Mouse (Mus musculus) ES-E14 (cell line): Measurements from ENCODE around the gene Clca1. TPM values are rescaled to one million over a fixed set of nuclear protein-coding genes. Genes with fewer than 3 reads are reported as not detected.

Source experiments
- DNase-seq: peaks from one replicate; pipeline ENCODE4 v3.0.0-alpha.2; 2013; ENCODE audit warnings: low read depth, low spot score
- H3K27ac ChIP-seq: 2 replicates; pipeline ENCODE4 v1.5.1; 2012; ENCODE audit warnings: low read depth, mild to moderate bottlenecking, low read length, moderate library complexity, mixed read lengths; ENCODE audit not compliant: poor library complexity, insufficient read depth, severe bottlenecking
- H3K36me3 ChIP-seq: 2 replicates; pipeline ENCODE4 v1.6.1; 2012; ENCODE audit warnings: mild to moderate bottlenecking, low read length, moderate library complexity, mixed read lengths; ENCODE audit not compliant: control insufficient read depth, poor library complexity, insufficient read depth, severe bottlenecking
- H3K4me1 ChIP-seq, 2 experiments: fragments of 150-350 bp in 1 of 2; sonication (generic) in 1 of 2; 2 replicates each; pipeline ENCODE4 v1.6.1; 2012; ENCODE audit warnings: low read length in 2 of 2, mild to moderate bottlenecking in 1 of 2, mixed read lengths in 1 of 2; ENCODE audit not compliant: control insufficient read depth in 2 of 2, insufficient read depth in 2 of 2, poor library complexity in 1 of 2
- H3K4me3 ChIP-seq, 2 experiments: fragments of 150-350 bp in 1 of 2; sonication (generic) in 1 of 2; 2 replicates each; pipeline ENCODE4 v1.5.1; 2012; ENCODE audit warnings: low read length in 2 of 2, low read depth in 1 of 2, mild to moderate bottlenecking in 1 of 2, mixed read lengths in 1 of 2; ENCODE audit not compliant: insufficient read depth in 1 of 2, poor library complexity in 1 of 2, severe bottlenecking in 1 of 2
- H3K9ac ChIP-seq: 2 replicates; pipeline ENCODE4 v1.6.1; 2012; ENCODE audit warnings: low read depth, mild to moderate bottlenecking, low read length, mixed read lengths; ENCODE audit not compliant: poor library complexity, insufficient read depth, severe bottlenecking
- H3K9me3 ChIP-seq: fragments of 150-350 bp; sonication (generic); 2 replicates; pipeline ENCODE4 v1.6.1; 2012; ENCODE audit warnings: low read depth, mild to moderate bottlenecking, low read length; ENCODE audit not compliant: control insufficient read depth, insufficient read depth
- CHD2 ChIP-seq: IDR thresholded peaks from 2 replicates; pipeline ENCODE4 v1.6.1; 2014; ENCODE audit warnings: mild to moderate bottlenecking, low read depth, low read length, inconsistent platforms
- HCFC1 ChIP-seq: IDR thresholded peaks from 2 replicates; pipeline ENCODE4 v1.6.1; 2012; ENCODE audit warnings: low read length, inconsistent platforms, borderline replicate concordance; ENCODE audit not compliant: insufficient read depth
- MAFK ChIP-seq: IDR thresholded peaks from 2 replicates; pipeline ENCODE4 v1.6.1; 2014; ENCODE audit warnings: mild to moderate bottlenecking, low read depth, low read length, inconsistent platforms; ENCODE audit not compliant: insufficient read depth
- ZC3H11A ChIP-seq: IDR thresholded peaks from 2 replicates; pipeline ENCODE4 v1.6.1; 2012; ENCODE audit warnings: low read depth, mild to moderate bottlenecking, inconsistent platforms, low read length, borderline replicate concordance
- ZNF384 ChIP-seq: IDR thresholded peaks from 2 replicates; pipeline ENCODE4 v1.6.1; 2012; ENCODE audit warnings: low read depth, low read length, inconsistent platforms
- in situ Hi-C, 2 experiments: fragments of 600-800 bp; cut with MboI; formaldehyde crosslinking; loops; one replicate each; pipeline ENCODE4 v1.15.1; 2025; ENCODE audit warnings: low sequenced_read_pairs in 2 of 2, inconsistent platforms in 1 of 2; ENCODE audit not compliant: unreplicated experiment in 2 of 2
- total RNA-seq: library from RNA; depleted of rRNA; stranded (reverse); fragments of 300-350 nt; gene quantifications from 2 replicates; pipeline ENCODE4 v1.2.3, GENCODE M21; 2012

Clca1 gene
- total RNA-seq, 1 experiment, result 0.09 TPM

DNA sequence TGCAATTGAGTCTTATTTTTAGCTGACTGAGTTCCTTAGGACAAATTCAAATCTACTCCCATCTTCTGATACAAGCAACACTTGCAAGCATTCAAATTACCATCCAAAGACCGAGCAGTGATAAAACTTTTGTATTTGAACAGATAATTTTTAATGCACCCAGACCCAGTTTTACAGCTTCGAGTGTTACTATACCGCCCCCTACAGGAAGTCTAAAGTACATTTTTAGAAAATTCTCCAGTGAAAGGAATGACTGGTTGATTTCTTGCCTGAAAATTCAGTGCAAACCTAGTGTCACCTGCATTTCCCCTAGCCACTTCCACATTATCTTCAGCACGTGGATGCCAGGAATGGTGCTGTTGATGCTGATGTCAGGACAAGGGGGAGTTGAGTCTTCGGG, 28.2 kb downstream of the Clca1 start:
- Histone ChIP-seq H3K9ac (no peak overlapping the region), H3K9me3 (no peaks in the 10 kb centered on the region), H3K27ac (no peak overlapping the region), H3K4me3 (no peak overlapping the region), H3K36me3 (no peaks in the 10 kb centered on the region), H3K4me1 (no peaks in the 10 kb centered on the region)
- no peak for DNase-seq
- no peak for TF ChIP-seq HCFC1
- TF ChIP-seq MAFK, result no peak
- no peak for TF ChIP-seq ZNF384
- no peak for TF ChIP-seq ZC3H11A
- TF ChIP-seq CHD2, result no peak
- in situ Hi-C loops, result loop anchor here in 1 of 2 experiments (25.0 kb wide), 1 partner anchor 167 kb away; the partner anchor contains the start of gene Clca3b

GRCm38 (mm10) chr3:145000912-145001311, 31.7 kb downstream of the Clca1 start:
- no peaks in the 10 kb centered on the region for H3K36me3 ChIP-seq
- H3K9ac ChIP-seq, result no peak overlapping the region
- no peaks in the 10 kb centered on the region for H3K4me1 ChIP-seq
- no peak for DNase-seq
- H3K9me3 ChIP-seq, result no peaks in the 10 kb centered on the region
- in situ Hi-C loops, result loop anchor here in 1 of 2 experiments (25.0 kb wide), 1 partner anchor 164 kb away; the partner anchor contains the start of gene Clca3b
- TF ChIP-seq CHD2 (no peak), ZC3H11A (no peak), HCFC1 (no peak), MAFK (no peak), ZNF384 (no peak)
- H3K27ac ChIP-seq, result no peak overlapping the region
- H3K4me3 ChIP-seq, result no peak overlapping the region

DNA sequence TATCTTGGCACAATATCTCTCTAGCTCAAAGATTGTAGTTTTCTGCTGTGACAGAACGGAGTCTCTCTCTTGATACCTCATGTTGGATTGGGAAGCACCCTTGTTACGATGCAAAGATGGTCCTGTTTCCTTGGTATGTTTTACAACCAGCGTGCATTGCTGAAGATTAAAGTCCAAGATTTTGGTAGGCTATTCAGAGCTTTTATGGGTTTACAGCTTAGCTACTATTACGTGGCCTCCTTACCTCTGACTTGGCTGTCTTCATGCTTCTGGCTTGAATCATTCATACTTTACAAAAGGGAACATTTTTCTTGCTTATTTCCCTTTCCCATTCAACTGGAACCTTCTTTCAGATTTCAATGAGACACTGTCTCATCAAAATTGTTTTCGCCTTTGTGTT, 39.5 kb downstream of the Clca1 start:
- H3K36me3 ChIP-seq, result no peaks in the 10 kb centered on the region
- no peaks in the 10 kb centered on the region for H3K9me3 ChIP-seq
- H3K4me3 ChIP-seq, result no peak overlapping the region
- DNase-seq, result no peak
- H3K4me1 ChIP-seq, result no peaks in the 10 kb centered on the region
- in situ Hi-C loops, result no loop called here
- no peak overlapping the region for H3K27ac ChIP-seq
- H3K9ac ChIP-seq, result no peak overlapping the region
- TF ChIP-seq HCFC1, result no peak
- TF ChIP-seq ZNF384, result no peak
- no peak for TF ChIP-seq CHD2
- TF ChIP-seq ZC3H11A, result no peak
- TF ChIP-seq MAFK, result no peak

GRCm38 (mm10) chr3:144992618-144993017, 40.0 kb downstream of the Clca1 start:
- no peak overlapping the region for H3K4me3 ChIP-seq
- DNase-seq, result no peak
- in situ Hi-C loops, result no loop called here
- no peak overlapping the region for H3K9ac ChIP-seq
- no peaks in the 10 kb centered on the region for H3K4me1 ChIP-seq
- no peaks in the 10 kb centered on the region for H3K9me3 ChIP-seq
- no peak overlapping the region for H3K27ac ChIP-seq
- TF ChIP-seq ZNF384 (no peak), MAFK (no peak), ZC3H11A (no peak), CHD2 (no peak), HCFC1 (no peak)
- no peaks in the 10 kb centered on the region for H3K36me3 ChIP-seq

GRCm38 (mm10) chr3:144985890-144986289, 46.7 kb downstream of the Clca1 start:
- no peak overlapping the region for H3K4me3 ChIP-seq
- DNase-seq, result no peak
- no peaks in the 10 kb centered on the region for H3K36me3 ChIP-seq
- no peaks in the 10 kb centered on the region for H3K9me3 ChIP-seq
- no peak overlapping the region for H3K27ac ChIP-seq
- TF ChIP-seq MAFK, result no peak
- no peak for TF ChIP-seq HCFC1
- no peak for TF ChIP-seq ZNF384
- TF ChIP-seq CHD2, result no peak
- TF ChIP-seq ZC3H11A, result no peak
- in situ Hi-C loops, result no loop called here
- H3K9ac ChIP-seq, result no peak overlapping the region
- H3K4me1 ChIP-seq, result peaks cover 0 to 11% of the 10 kb centered on the region in 2 experiments; a peak in 3 of 4 replicates
